In the genomic region with DNA sequence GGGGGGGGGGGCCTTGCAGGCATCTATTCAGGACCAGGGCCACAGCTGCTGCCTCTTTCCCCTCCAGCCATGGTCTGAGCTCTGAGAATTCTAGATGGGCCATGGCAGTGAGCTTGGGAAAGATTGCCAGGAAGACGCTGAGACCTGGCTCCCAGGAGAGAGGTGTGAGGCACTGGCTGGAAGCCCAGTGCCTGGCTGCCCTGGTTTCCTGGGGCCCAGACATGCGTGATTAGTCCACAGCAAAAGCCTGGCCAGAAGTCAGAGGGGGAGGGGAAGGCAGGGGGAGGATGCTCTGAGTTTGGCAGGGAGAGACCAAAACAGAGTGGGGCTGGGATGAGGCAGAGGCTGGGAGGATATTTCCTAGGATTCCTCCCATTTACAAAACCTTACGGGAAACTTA, we compare ENCODE assay signal across 9 mouse cellular contexts. TPM values are rescaled to one million over a fixed set of nuclear protein-coding genes. Genes with fewer than 3 reads are reported as not detected.
DNase-seq lines count a peak whose midpoint lies in the region; ATAC-seq lines count a peak whose summit lies in the region.
"Had no signal": no experiment of that assay in that cellular context is flagged by ENCODE, and none has a peak within 500 bp of the region (broad histone marks: within the 10 kb centered on the region; RNA-seq: fewer than 3 reads in every experiment).

No protein-coding gene starts in this region.

- H3K27ac ChIP-seq in heart, embryonic 11.5 days (ENCODE audit: low read depth, low read length) = peak overlapping the region; percentile 37; the same call in 1 of the 2 replicates
- peak overlapping the region; percentile 62 for H3K27ac ChIP-seq in kidney, embryonic 16.5 days (ENCODE audit: low read length)

- DNase-seq in left cerebral cortex, adult 18-20 months (ENCODE audit: low spot score in 2 of 2) = peak; percentile 40 to 58
- no peak for DNase-seq in left cerebral cortex, adult 11 months (ENCODE audit: low spot score)
- peak; percentile 97 to 98 for DNase-seq in cerebellum, postnatal 14 days
- DNase-seq in lung, postnatal 10 days = peak; percentile 63

- H3K9ac ChIP-seq in heart, embryonic 11.5 days (ENCODE audit: low read depth, low read length) = no peak overlapping the region
- no peak overlapping the region for H3K9ac ChIP-seq in kidney, embryonic 16.5 days (replicated peaks; ENCODE audit: low read length)

- WGBS in heart, embryonic 11.5 days (ENCODE audit: insufficient replicate concordance) = 32% methylated on average over 3 of the region's 3 CpGs
- WGBS in kidney, embryonic 16.5 days = 28% methylated on average over 3 of the region's 3 CpGs

- H3K4me3 ChIP-seq in heart, embryonic 11.5 days (ENCODE audit: low read depth, low read length) = no peak overlapping the region
- H3K4me3 ChIP-seq in kidney, embryonic 16.5 days (ENCODE audit: low read length) = no peak overlapping the region
- H3K4me3 ChIP-seq: megakaryocyte, embryonic 14.5 days had no signal

- H3K4me2 ChIP-seq in heart, embryonic 11.5 days = peak overlapping the region; percentile 30
- no peak overlapping the region for H3K4me2 ChIP-seq in kidney, embryonic 16.5 days (replicated peaks; ENCODE audit: low read depth, low read length)

- no peaks in the 10 kb centered on the region for H3K27me3 ChIP-seq in heart, embryonic 11.5 days (ENCODE audit: control insufficient read depth, insufficient read depth, low read length)
- no peaks in the 10 kb centered on the region for H3K27me3 ChIP-seq in kidney, embryonic 16.5 days (ENCODE audit: insufficient read depth, low read length)

- no peaks in the 10 kb centered on the region for H3K36me3 ChIP-seq in heart, embryonic 11.5 days (ENCODE audit: control insufficient read depth, insufficient read depth, low read length)
- no peaks in the 10 kb centered on the region for H3K36me3 ChIP-seq in kidney, embryonic 16.5 days (ENCODE audit: insufficient read depth, low read length)

- H3K9me3 ChIP-seq in heart, embryonic 11.5 days (replicated peaks; ENCODE audit: control insufficient read depth, low read length) = no peaks in the 10 kb centered on the region
- no peaks in the 10 kb centered on the region for H3K9me3 ChIP-seq in kidney, embryonic 16.5 days (ENCODE audit: low read length)
- H3K9me3 ChIP-seq: megakaryocyte, embryonic 14.5 days had no signal

- H3K4me1 ChIP-seq in heart, embryonic 11.5 days (ENCODE audit: control insufficient read depth, insufficient read depth, low read length) = peaks cover 27% of the 10 kb centered on the region
- peaks cover 33% of the 10 kb centered on the region for H3K4me1 ChIP-seq in kidney, embryonic 16.5 days (ENCODE audit: insufficient read depth, low read length)

- no peak for ATAC-seq in heart, embryonic 11.5 days (replicated peaks; ENCODE audit: insufficient number of reproducible peaks, low FRiP score, low TSS enrichment)
- no peak for ATAC-seq in kidney, embryonic 16.5 days (ENCODE audit: low FRiP score, low TSS enrichment)
- no peak for ATAC-seq in megakaryocyte-erythroid progenitor cell, adult 5-6 weeks (replicated peaks; ENCODE audit: low FRiP score, low TSS enrichment, poor library complexity, severe bottlenecking)
- no peak for ATAC-seq in monocyte, adult 5-6 weeks (replicated peaks; ENCODE audit: insufficient number of reproducible peaks, low FRiP score, low TSS enrichment, poor library complexity, severe bottlenecking)

RNA-seq across cellular contexts. Expression of a gene that starts 3.9 kb away (rescaled TPM):
- total RNA-seq in left cerebral cortex, adult 18-20 months (2021) = 100 to 1,000 TPM; 170 to 186 TPM
- polyA plus RNA-seq in heart, embryonic 11.5 days (2014; fragmentation: Nextera tagmentation; extraction: Ambion mirVana) = 7.9 TPM in 2 replicates
- 15.5 and 15.7 TPM in 2 replicates for polyA plus RNA-seq in kidney, embryonic 16.5 days (2015; fragmentation: Nextera tagmentation; extraction: Ambion mirVana)
- 2.1 and 8.1 TPM in 2 replicates for total RNA-seq in megakaryocyte-erythroid progenitor cell, adult 5-6 weeks (2014; fragmentation: Nextera tagmentation)
- 0.99 and 1.0 TPM in 2 replicates for total RNA-seq in megakaryocyte-erythroid progenitor cell, adult 5-6 weeks (2017)
- total RNA-seq in monocyte, adult 5-6 weeks (2017) = 0.43 to 1.6 TPM (median 1.3 TPM) in 3 replicates

RNA-seq across cellular contexts. Expression of a gene that starts 43.8 kb away (rescaled TPM):
- total RNA-seq in left cerebral cortex, adult 18-20 months (2021) = 10 to 100 TPM; 20.3 TPM
- polyA plus RNA-seq in heart, embryonic 11.5 days (2014; fragmentation: Nextera tagmentation; extraction: Ambion mirVana) = 5.1 and 5.6 TPM in 2 replicates
- 26.4 and 29.4 TPM in 2 replicates for polyA plus RNA-seq in kidney, embryonic 16.5 days (2015; fragmentation: Nextera tagmentation; extraction: Ambion mirVana)
- total RNA-seq in megakaryocyte-erythroid progenitor cell, adult 5-6 weeks (2014; fragmentation: Nextera tagmentation) = 135 and 191 TPM in 2 replicates
- 76.4 and 185 TPM in 2 replicates for total RNA-seq in megakaryocyte-erythroid progenitor cell, adult 5-6 weeks (2017)
- 73.6 to 178 TPM (median 77.9 TPM) in 3 replicates for total RNA-seq in monocyte, adult 5-6 weeks (2017)

RNA-seq across cellular contexts. Expression of a gene that starts 51.9 kb away (rescaled TPM):
- 1 to 10 TPM; 6.5 to 7.3 TPM for total RNA-seq in left cerebral cortex, adult 18-20 months (2021)
- polyA plus RNA-seq in heart, embryonic 11.5 days (2014; fragmentation: Nextera tagmentation; extraction: Ambion mirVana) = 105 and 137 TPM in 2 replicates
- 39.8 and 43.8 TPM in 2 replicates for polyA plus RNA-seq in kidney, embryonic 16.5 days (2015; fragmentation: Nextera tagmentation; extraction: Ambion mirVana)
- not detected in 2 replicates for total RNA-seq in megakaryocyte-erythroid progenitor cell, adult 5-6 weeks (2014; fragmentation: Nextera tagmentation)
- total RNA-seq in megakaryocyte-erythroid progenitor cell, adult 5-6 weeks (2017) = not detected in 2 replicates
- not detected in 3 replicates for total RNA-seq in monocyte, adult 5-6 weeks (2017)

Comparison
In these comparisons a context has a peak if more than half of its experiments do, and no peak if none do; other contexts are left out.
1. RNA of a gene that starts 3.9 kb away (total RNA-seq): 170 to 186 TPM in left cerebral cortex, adult 18-20 months; 0.99 to 8.1 TPM in megakaryocyte-erythroid progenitor cell, adult 5-6 weeks and 0.43 to 1.6 TPM in monocyte, adult 5-6 weeks; every median in the first group is over 10 times any median in the second.